In genomic region chr11:43551756-43552155, GRCm38 (mm10) we compare ENCODE assay signal across 26 mouse cellular contexts. TPM values are rescaled to one million over a fixed set of nuclear protein-coding genes. Genes with fewer than 3 reads are reported as not detected.
DNase-seq lines count a peak whose midpoint lies in the region; ATAC-seq and TF ChIP-seq lines count a peak whose summit lies in the region.
"Had no signal": no experiment of that assay in that cellular context is flagged by ENCODE, and none has a peak within 500 bp of the region (broad histone marks: within the 10 kb centered on the region; RNA-seq: fewer than 3 reads in every experiment).

No protein-coding gene starts in this region.

- ATAC-seq in hindbrain, embryonic 16.5 days, result no peak
- ATAC-seq in common myeloid progenitor, adult 5-6 weeks (replicated peaks; ENCODE audit: low read depth, poor library complexity, severe bottlenecking), result 0 out of 2 replicates have a peak, but pooled peaks have one; percentile 18
- ATAC-seq in intestine, postnatal 0 days, result peak; percentile 78
- ATAC-seq in stomach, postnatal 0 days (ENCODE audit: low FRiP score, low TSS enrichment), result peak; percentile 81
- ATAC-seq: forebrain, postnatal 0 days; liver, postnatal 0 days had no signal

- H3K4me2 ChIP-seq in hindbrain, embryonic 16.5 days (ENCODE audit: low read length), result no peak overlapping the region
- no peak overlapping the region for H3K4me2 ChIP-seq in intestine, postnatal 0 days (replicated peaks; ENCODE audit: low read depth)
- H3K4me2 ChIP-seq in stomach, postnatal 0 days (replicated peaks; ENCODE audit: low read depth), result no peak overlapping the region
- H3K4me2 ChIP-seq: heart, embryonic 15.5 days had no signal

- no peaks in the 10 kb centered on the region for H3K27me3 ChIP-seq in hindbrain, embryonic 10.5 days (ENCODE audit: insufficient read depth, poor library complexity, severe bottlenecking)
- H3K27me3 ChIP-seq in hindbrain, embryonic 16.5 days (replicated peaks; ENCODE audit: control insufficient read depth, insufficient read depth, low read length), result no peaks in the 10 kb centered on the region
- no peaks in the 10 kb centered on the region for H3K27me3 ChIP-seq in intestine, postnatal 0 days (replicated peaks; ENCODE audit: control insufficient read depth, insufficient read depth, low read length)
- no peaks in the 10 kb centered on the region for H3K27me3 ChIP-seq in stomach, postnatal 0 days (ENCODE audit: control insufficient read depth, insufficient read depth, low read length)
- H3K27me3 ChIP-seq: heart, embryonic 15.5 days; megakaryocyte, embryonic 14.5 days had no signal

- DNase-seq in hindbrain, embryonic 10.5 days (ENCODE audit: low spot score), result no peak
- DNase-seq in stomach, postnatal 0 days (ENCODE audit: low spot score), result peak; percentile 57
- no peak for DNase-seq in layer of hippocampus, postnatal 25 days (ENCODE audit: extremely low spot score in 1 of 2, low spot score in 1 of 2)
- DNase-seq in left cerebral cortex, adult 9 months (ENCODE audit: low spot score in 2 of 2), result no peak
- DNase-seq: adrenal gland, adult 8-10 months; cerebellum, adult 9-11 months; forebrain, postnatal 0 days; heart, postnatal 4 days; kidney, adult 9 months; liver, postnatal 0 days; lung, postnatal 14 days; thymus, adult 18-20 months had no signal

- H3K9me3 ChIP-seq in hindbrain, embryonic 10.5 days, result no peaks in the 10 kb centered on the region
- no peaks in the 10 kb centered on the region for H3K9me3 ChIP-seq in hindbrain, embryonic 16.5 days (ENCODE audit: control insufficient read depth, low read length)
- H3K9me3 ChIP-seq in intestine, postnatal 0 days (ENCODE audit: control insufficient read depth), result no peaks in the 10 kb centered on the region
- no peaks in the 10 kb centered on the region for H3K9me3 ChIP-seq in stomach, postnatal 0 days (ENCODE audit: control insufficient read depth, low read length)
- H3K9me3 ChIP-seq: forebrain, embryonic 10.5 days; heart, embryonic 15.5 days; limb, embryonic 10.5 days; megakaryocyte, embryonic 14.5 days had no signal

- no peak for TF ChIP-seq CTCF in intestine, postnatal 0 days (IDR thresholded peaks at IDR 0.05; ENCODE audit: low read depth)
- TF ChIP-seq CTCF in stomach, postnatal 0 days (IDR thresholded peaks at IDR 0.05; ENCODE audit: low read depth), result no peak

- TF ChIP-seq EP300 in stomach, postnatal 0 days (optimal IDR thresholded peaks at IDR 0.05), result no peak

- peak overlapping the region; percentile 5; the same call in 1 of the 2 replicates for H3K27ac ChIP-seq in hindbrain, embryonic 10.5 days
- H3K27ac ChIP-seq in hindbrain, embryonic 16.5 days (ENCODE audit: low read depth, low read length), result no peak overlapping the region
- H3K27ac ChIP-seq in intestine, postnatal 0 days (ENCODE audit: low read depth, low read length), result peak overlapping the region; percentile 92
- no peak overlapping the region for H3K27ac ChIP-seq in stomach, postnatal 0 days (replicated peaks)
- H3K27ac ChIP-seq: forebrain, embryonic 10.5 days; left cerebral cortex, adult 2 months; limb, embryonic 10.5 days had no signal

- H3K4me3 ChIP-seq in hindbrain, embryonic 10.5 days, result no peak overlapping the region
- no peak overlapping the region for H3K4me3 ChIP-seq in hindbrain, embryonic 16.5 days (ENCODE audit: low read length)
- no peak overlapping the region for H3K4me3 ChIP-seq in intestine, postnatal 0 days (ENCODE audit: low read depth, low read length)
- H3K4me3 ChIP-seq in stomach, postnatal 0 days (ENCODE audit: low read depth, low read length), result no peak overlapping the region
- H3K4me3 ChIP-seq: forebrain, embryonic 10.5 days; heart, embryonic 15.5 days; left cerebral cortex, adult 2 months; limb, embryonic 10.5 days; megakaryocyte, embryonic 14.5 days had no signal

- 88% methylated on average over 3 of the region's 3 CpGs for WGBS in hindbrain, embryonic 10.5 days
- WGBS in hindbrain, embryonic 16.5 days, result 90% methylated on average over 3 of the region's 3 CpGs
- 32% methylated on average over 3 of the region's 3 CpGs for WGBS in intestine, postnatal 0 days
- 56% methylated on average over 3 of the region's 3 CpGs for WGBS in stomach, postnatal 0 days

- H3K4me1 ChIP-seq in hindbrain, embryonic 10.5 days (replicated peaks), result peaks cover 58% of the 10 kb centered on the region
- H3K4me1 ChIP-seq in hindbrain, embryonic 16.5 days (ENCODE audit: control insufficient read depth, insufficient read depth, low read depth, low read length), result peaks cover 21% of the 10 kb centered on the region
- H3K4me1 ChIP-seq in intestine, postnatal 0 days (replicated peaks; ENCODE audit: control insufficient read depth, insufficient read depth, low read length), result peaks cover 8% of the 10 kb centered on the region; the same call in 1 of the 2 replicates
- peaks cover 5% of the 10 kb centered on the region for H3K4me1 ChIP-seq in stomach, postnatal 0 days (replicated peaks; ENCODE audit: control insufficient read depth, insufficient read depth)

- H3K36me3 ChIP-seq in hindbrain, embryonic 10.5 days, result peaks cover 52% of the 10 kb centered on the region
- H3K36me3 ChIP-seq in hindbrain, embryonic 16.5 days (ENCODE audit: control insufficient read depth, insufficient read depth, low read length), result no peaks in the 10 kb centered on the region
- H3K36me3 ChIP-seq in intestine, postnatal 0 days (ENCODE audit: control insufficient read depth, insufficient read depth), result peaks cover 9% of the 10 kb centered on the region; the same call in 1 of the 2 replicates
- no peaks in the 10 kb centered on the region for H3K36me3 ChIP-seq in stomach, postnatal 0 days (ENCODE audit: control insufficient read depth, insufficient read depth, low read length)

- H3K9ac ChIP-seq in hindbrain, embryonic 16.5 days (ENCODE audit: low read depth, low read length), result no peak overlapping the region
- peak overlapping the region; percentile 35; the same call in 1 of the 2 replicates for H3K9ac ChIP-seq in intestine, postnatal 0 days (ENCODE audit: low read depth, low read length)
- no peak overlapping the region for H3K9ac ChIP-seq in stomach, postnatal 0 days (ENCODE audit: low read length)
- H3K9ac ChIP-seq: forebrain, postnatal 0 days; heart, embryonic 15.5 days; liver, postnatal 0 days had no signal

RNA-seq across cellular contexts. Expression of gene Ccnjl, which starts 23.2 kb away (rescaled TPM):
- polyA plus RNA-seq in hindbrain, embryonic 10.5 days (2016; fragmentation: Nextera tagmentation; extraction: Ambion mirVana), result 37.4 and 45.5 TPM in 2 replicates
- polyA plus RNA-seq in hindbrain, embryonic 16.5 days (2015; fragmentation: Nextera tagmentation; extraction: Ambion mirVana), result 7.1 and 10.7 TPM in 2 replicates
- 0.69 TPM in 1 of 2 replicates, not detected in the other for total RNA-seq in common myeloid progenitor, adult 5-6 weeks (2017)
- polyA plus RNA-seq in intestine, postnatal 0 days (2015; fragmentation: Nextera tagmentation; extraction: Ambion mirVana), result 15.8 and 19.1 TPM in 2 replicates
- 5.2 and 5.5 TPM in 2 replicates for polyA plus RNA-seq in stomach, postnatal 0 days (2015; fragmentation: Nextera tagmentation; extraction: Ambion mirVana)
- 10 to 100 TPM in 1 of 2 experiments, 1 to 10 TPM in 1; 9.3 to 13.1 TPM for total RNA-seq in layer of hippocampus, postnatal 25 days (2021)
- total RNA-seq: gastrocnemius, adult 18-20 months had no signal

RNA-seq across cellular contexts. Expression of gene 4933415A04Rik, which starts 35.1 kb away (rescaled TPM):
- polyA plus RNA-seq in hindbrain, embryonic 10.5 days (2016; fragmentation: Nextera tagmentation; extraction: Ambion mirVana), result 10.4 and 12.8 TPM in 2 replicates
- polyA plus RNA-seq in hindbrain, embryonic 16.5 days (2015; fragmentation: Nextera tagmentation; extraction: Ambion mirVana), result 2.2 and 3.3 TPM in 2 replicates
- 0.34 TPM in 1 of 2 replicates, not detected in the other for total RNA-seq in common myeloid progenitor, adult 5-6 weeks (2017)
- polyA plus RNA-seq in intestine, postnatal 0 days (2015; fragmentation: Nextera tagmentation; extraction: Ambion mirVana), result 5.3 and 7.9 TPM in 2 replicates
- polyA plus RNA-seq in stomach, postnatal 0 days (2015; fragmentation: Nextera tagmentation; extraction: Ambion mirVana), result 2.4 TPM in 2 replicates
- 1 to 10 TPM; 1.5 to 1.6 TPM for total RNA-seq in layer of hippocampus, postnatal 25 days (2021)
- total RNA-seq: liver, adult 2 months had no signal
- polyA plus RNA-seq: liver, adult 2 months had no signal

RNA-seq across cellular contexts. Expression of gene Fabp6, which starts 49.6 kb away (rescaled TPM):
- not detected in 2 replicates for polyA plus RNA-seq in hindbrain, embryonic 10.5 days (2016; fragmentation: Nextera tagmentation; extraction: Ambion mirVana)
- polyA plus RNA-seq in hindbrain, embryonic 16.5 days (2015; fragmentation: Nextera tagmentation; extraction: Ambion mirVana), result not detected in 2 replicates
- total RNA-seq in common myeloid progenitor, adult 5-6 weeks (2017), result not detected in 2 replicates
- 88.4 and 127 TPM in 2 replicates for polyA plus RNA-seq in intestine, postnatal 0 days (2015; fragmentation: Nextera tagmentation; extraction: Ambion mirVana)
- 5.9 and 7.6 TPM in 2 replicates for polyA plus RNA-seq in stomach, postnatal 0 days (2015; fragmentation: Nextera tagmentation; extraction: Ambion mirVana)
- not detected for total RNA-seq in layer of hippocampus, postnatal 25 days (2021)
- total RNA-seq: adrenal gland, adult 8-10 months; forebrain, postnatal 0 days; gastrocnemius, adult 18-20 months; heart, postnatal 4 days; layer of hippocampus, adult 8-10 months; left cerebral cortex, adult 2 months; liver, adult 2 months; midbrain, postnatal 0 days had no signal
- polyA plus RNA-seq: forebrain, embryonic 10.5 days; forebrain, postnatal 0 days; gonadal fat pad, adult 2 months; heart, embryonic 15.5 days; limb, embryonic 10.5 days; liver, adult 2 months; liver, postnatal 0 days; midbrain, postnatal 0 days; neural tube, embryonic 11.5 days had no signal

Comparison
In these comparisons a context has a peak if more than half of its experiments do, and no peak if none do; other contexts are left out.
1. H3K27ac ChIP-seq: peak in hindbrain, embryonic 10.5 days (single experiment) and intestine, postnatal 0 days (single experiment); none in hindbrain, embryonic 16.5 days (single experiment) and stomach, postnatal 0 days (single experiment).
2. RNA of gene Fabp6, which starts 49.6 kb away (polyA plus RNA-seq): 88.4 to 127 TPM in intestine, postnatal 0 days; 5.9 to 7.6 TPM in stomach, postnatal 0 days, not detected in hindbrain, embryonic 10.5 days and not detected in hindbrain, embryonic 16.5 days; every median in the first group is over 10 times any median in the second.